Mouse (Mus musculus) layer of hippocampus, postnatal 36 days (tissue): ENCODE measurements around the gene Dock4. TPM values are rescaled to one million over a fixed set of nuclear protein-coding genes. Genes with fewer than 3 reads are reported as not detected.

Experiments used
- DNase-seq, 2 experiments: peaks; one replicate each; pipeline ENCODE4 v3.0.0; 2022
- total RNA-seq, 2 experiments: library from RNA; stranded (reverse); gene quantifications; 2 replicates each; pipeline ENCODE4 v1.2.3; 2021

Dock4 gene
- total RNA-seq, 2 experiments from 2014 or later = 237 to 255 TPM

DNA sequence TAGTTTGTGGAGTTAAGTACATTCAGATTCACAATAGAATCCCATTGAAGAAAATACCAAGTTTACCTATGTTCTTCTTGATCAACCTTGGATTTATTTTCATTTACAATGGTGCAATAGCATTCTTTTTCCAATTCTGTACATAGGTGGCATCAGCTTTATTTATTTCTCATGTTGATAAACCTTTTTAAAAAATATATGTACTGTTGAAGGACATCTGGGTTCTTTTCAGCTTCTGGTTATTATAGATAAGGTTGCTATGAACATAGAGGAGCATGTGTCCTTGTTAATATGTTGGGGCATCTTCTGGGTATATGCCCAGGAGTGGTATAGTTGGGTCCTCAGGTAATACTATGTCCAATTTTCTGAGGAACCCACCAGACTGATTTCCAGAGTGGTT lies 445.4 kb downstream of the Dock4 start:
- DNase-seq = no peak

DNA sequence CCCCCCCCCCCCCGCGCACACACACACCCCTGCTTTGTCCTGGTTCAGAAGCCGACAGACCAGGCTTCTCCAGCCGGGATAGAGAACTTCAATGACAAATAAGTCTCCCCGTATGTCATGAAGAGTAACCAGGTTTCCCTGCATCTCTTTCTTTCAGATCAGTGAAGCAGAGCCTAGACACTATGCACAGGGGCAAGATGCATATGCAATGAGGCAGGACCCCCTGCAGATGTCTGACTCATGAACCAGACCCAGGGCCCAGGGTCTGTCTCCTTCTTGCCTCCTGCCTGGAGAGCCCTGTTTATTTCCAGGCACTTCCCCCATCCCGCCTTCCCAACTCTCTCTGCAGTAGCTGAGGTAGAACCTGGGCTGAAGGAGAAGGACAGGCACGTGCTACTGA lies 448.0 kb downstream of the Dock4 start:
- DNase-seq = no peak

DNA sequence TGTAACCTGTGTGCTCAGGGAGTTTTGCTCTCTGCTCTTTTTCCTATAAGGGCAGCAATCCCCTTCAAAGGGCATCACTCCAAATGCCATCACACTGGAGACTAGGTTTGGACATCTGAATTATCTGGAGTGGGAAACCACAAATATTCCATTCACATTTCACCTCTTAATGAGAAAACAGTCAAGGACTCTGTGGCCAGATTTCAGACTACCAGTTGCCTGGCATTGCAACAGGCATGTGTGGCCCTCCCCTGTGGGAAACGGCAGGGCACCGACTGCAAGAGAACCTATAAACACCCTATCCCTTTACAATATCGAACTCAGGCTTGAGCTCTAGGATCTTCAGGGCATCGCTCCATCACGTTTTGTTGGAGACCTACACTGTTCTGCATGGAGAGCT lies 448.9 kb downstream of the Dock4 start:
- no peak for DNase-seq

Other genes starting within 250 kb of the Dock4 start
- under 1 TPM; 0.30 to 0.51 TPM for gene Lsmem1, start 246.5 kb upstream of the Dock4 start, total RNA-seq
- 10 to 100 TPM; 90.6 to 92.6 TPM for gene Ifrd1, start 197.4 kb upstream of the Dock4 start, total RNA-seq
- gene Zfp277, start 50 bp upstream of the Dock4 start, total RNA-seq = 10 to 100 TPM; 24.5 to 27.7 TPM